Mouse (Mus musculus) kidney, embryonic 14.5 days (tissue): ENCODE data around the gene Safb. TPM values are rescaled to one million over a fixed set of nuclear protein-coding genes. Genes with fewer than 3 reads are reported as not detected.

ENCODE experiments used
- ATAC-seq: fragments of 200-750 bp; cut with Nextera tagmentation; 2 replicates; pipeline ENCODE4 v1.8.0; 2017; ENCODE audit warnings: moderate number of reproducible peaks, mild to moderate bottlenecking, moderate TSS enrichment, moderate library complexity; ENCODE audit not compliant: low FRiP score, low TSS enrichment
- H3K27ac ChIP-seq: fragments of 300-500 bp; sonication (generic); 2 replicates; pipeline ENCODE4 v1.5.1; 2014; ENCODE audit warnings: low read depth, mild to moderate bottlenecking, low read length, moderate library complexity, mixed read lengths
- H3K27me3 ChIP-seq: fragments of 300-500 bp; sonication (generic); 2 replicates; pipeline ENCODE4 v1.6.1; 2014; ENCODE audit warnings: mild to moderate bottlenecking, low read length; ENCODE audit not compliant: control insufficient read depth, insufficient read depth
- H3K36me3 ChIP-seq: fragments of 300-500 bp; sonication (generic); 2 replicates; pipeline ENCODE4 v1.6.1; 2014; ENCODE audit warnings: low read length, mixed read lengths; ENCODE audit not compliant: control insufficient read depth, insufficient read depth
- H3K4me1 ChIP-seq: fragments of 300-500 bp; sonication (generic); 2 replicates; pipeline ENCODE4 v1.6.1; 2014; ENCODE audit warnings: low read length, mixed read lengths; ENCODE audit not compliant: control insufficient read depth, insufficient read depth
- H3K4me2 ChIP-seq: fragments of 300-500 bp; sonication (generic); replicated peaks from 2 replicates; pipeline ENCODE4 v1.6.1; 2014; ENCODE audit warnings: low read depth, mild to moderate bottlenecking, low read length
- H3K4me3 ChIP-seq: fragments of 300-500 bp; sonication (generic); 2 replicates; pipeline ENCODE4 v1.5.1; 2014; ENCODE audit warnings: mild to moderate bottlenecking, low read length
- H3K9ac ChIP-seq: fragments of 300-500 bp; sonication (generic); 2 replicates; pipeline ENCODE4 v1.6.1; 2014; ENCODE audit warnings: low read depth, mild to moderate bottlenecking, low read length, moderate library complexity
- H3K9me3 ChIP-seq: fragments of 300-500 bp; sonication (generic); 2 replicates; pipeline ENCODE4 v1.6.1; 2016; ENCODE audit warnings: low read length; ENCODE audit not compliant: control insufficient read depth
- WGBS: fragments of 180-500 bp; shearing (Covaris S2); extraction: QIAGEN DNeasy Blood & Tissue Kit; methylation state at CpG from one replicate; pipeline ENCODE4 v1.1.7; 2014; 5-methylcytosine and 5-hydroxymethylcytosine counted together
- polyA plus RNA-seq: library from polyadenylated mRNA; unstranded; fragments of >200 nt; fragmentation: Nextera tagmentation; extraction: Ambion mirVana; gene quantifications from 2 replicates; pipeline ENCODE4 v1.2.1, GENCODE M21; 2014

Safb gene
- polyA plus RNA-seq, 1 experiment from 2014 or later = 102 TPM

DNA sequence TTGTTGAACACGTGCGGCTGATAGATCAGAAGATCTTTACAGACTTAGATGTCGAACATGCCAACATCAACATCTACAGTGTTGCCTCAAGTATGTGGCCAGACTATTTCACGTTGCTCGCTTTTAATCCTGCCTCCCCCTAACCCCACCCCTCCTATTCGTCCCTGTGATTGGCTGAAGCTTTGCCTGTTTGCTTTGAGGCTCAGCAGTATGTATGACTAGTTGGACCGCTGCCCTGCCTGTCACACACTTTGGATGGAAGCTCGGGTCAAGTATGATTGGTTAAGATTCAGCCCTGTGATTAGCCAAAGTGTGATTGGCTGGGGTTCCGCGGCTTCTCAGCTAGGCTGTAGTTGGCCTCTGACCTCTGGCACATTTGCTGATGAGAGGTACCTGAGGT lies 67.2 kb downstream of the Safb start:
- H3K9ac ChIP-seq = no peak overlapping the region
- H3K27me3 ChIP-seq = no peaks in the 10 kb centered on the region
- H3K36me3 ChIP-seq = no peaks in the 10 kb centered on the region
- H3K4me1 ChIP-seq = no peaks in the 10 kb centered on the region
- no peak overlapping the region for H3K4me3 ChIP-seq
- H3K9me3 ChIP-seq = no peaks in the 10 kb centered on the region
- no peak overlapping the region for H3K27ac ChIP-seq
- peak overlapping the region; percentile 25; the same call in 1 of the 2 replicates for H3K4me2 ChIP-seq
- 17% methylated on average over 10 of the region's 10 CpGs for WGBS
- peak; percentile 48; the same call in 1 of the 2 replicates for ATAC-seq

DNA sequence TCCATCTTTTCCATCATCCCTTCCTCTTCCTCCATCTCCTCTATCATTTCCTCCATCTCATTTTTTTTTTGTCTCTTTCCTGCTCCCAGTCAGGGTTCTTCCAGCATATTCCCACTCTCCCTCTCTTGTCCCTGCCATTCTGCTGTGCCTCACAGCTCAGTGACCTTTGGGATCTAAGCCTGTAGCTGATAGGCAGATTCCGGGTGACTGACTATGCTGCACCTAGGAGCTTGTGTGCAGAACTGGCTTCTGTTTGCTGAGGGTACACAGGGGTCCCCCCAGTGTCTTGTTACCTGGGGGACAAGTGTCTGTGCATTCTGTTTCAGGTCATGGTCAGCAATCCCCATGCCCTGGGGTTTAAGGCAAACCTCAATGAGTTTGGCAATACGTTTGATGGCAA lies 70.1 kb downstream of the Safb start:
- no peak overlapping the region for H3K9ac ChIP-seq
- no peaks in the 10 kb centered on the region for H3K4me1 ChIP-seq
- no peaks in the 10 kb centered on the region for H3K36me3 ChIP-seq
- WGBS = 53% methylated on average over 2 of the region's 2 CpGs
- H3K9me3 ChIP-seq = no peaks in the 10 kb centered on the region
- H3K27me3 ChIP-seq = no peaks in the 10 kb centered on the region
- H3K27ac ChIP-seq = no peak overlapping the region
- H3K4me2 ChIP-seq = no peak overlapping the region
- ATAC-seq = no peak
- H3K4me3 ChIP-seq = no peak overlapping the region

DNA sequence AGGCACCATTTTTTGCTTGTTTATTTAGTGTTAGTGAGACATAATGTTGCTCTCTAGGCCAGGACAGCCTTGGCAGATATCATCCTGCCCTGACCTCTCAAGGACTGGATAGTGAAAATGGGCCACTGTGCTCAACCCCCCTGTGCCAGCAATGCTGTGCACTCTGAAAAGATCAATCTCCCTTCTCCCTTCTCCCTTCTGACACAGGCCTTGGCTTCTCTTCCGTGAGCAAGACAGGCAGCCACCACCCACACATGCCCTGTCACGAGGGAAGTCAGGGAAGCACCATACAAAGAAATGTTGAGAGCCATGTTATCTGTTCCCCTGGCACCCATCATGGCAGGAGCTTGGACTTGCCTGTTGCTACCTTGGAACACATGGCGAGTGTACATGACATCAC lies 70.7 kb downstream of the Safb start:
- Histone ChIP-seq H3K36me3 (no peaks in the 10 kb centered on the region), H3K9ac (no peak overlapping the region), H3K27me3 (no peaks in the 10 kb centered on the region), H3K4me3 (no peak overlapping the region), H3K4me1 (no peaks in the 10 kb centered on the region), H3K4me2 (no peak overlapping the region), H3K9me3 (no peaks in the 10 kb centered on the region), H3K27ac (no peak overlapping the region)
- no peak for ATAC-seq
- WGBS = 80% methylated on average over 3 of the region's 3 CpGs

Other genes starting within 250 kb of the Safb start
- 115 and 122 TPM in 2 replicates for gene Ptprs, start 108.3 kb upstream of the Safb start, polyA plus RNA-seq
- not detected in 2 replicates for gene Znrf4, start 72.4 kb upstream of the Safb start, polyA plus RNA-seq
- 1.6 and 1.8 TPM in 2 replicates for gene Gm20219, start 30.4 kb upstream of the Safb start, polyA plus RNA-seq
- 53.0 and 72.3 TPM in 2 replicates for gene Safb2, start 240 bp upstream of the Safb start, polyA plus RNA-seq
- gene 2410015M20Rik, start 24.9 kb downstream of the Safb start, polyA plus RNA-seq = 234 and 245 TPM in 2 replicates
- 2,148 and 2,776 TPM in 2 replicates for gene Rpl36, start 28.6 kb downstream of the Safb start, polyA plus RNA-seq
- gene Lonp1, start 42.1 kb downstream of the Safb start, polyA plus RNA-seq = 45.9 and 63.2 TPM in 2 replicates
- 1.2 and 1.3 TPM in 2 replicates for gene Catsperd, start 43.3 kb downstream of the Safb start, polyA plus RNA-seq
- gene Ranbp3, start 88.5 kb downstream of the Safb start, polyA plus RNA-seq = 80.7 and 107 TPM in 2 replicates
- gene Ndufa11, start 132.9 kb downstream of the Safb start, polyA plus RNA-seq = 447 and 572 TPM in 2 replicates
- 17.6 and 23.6 TPM in 2 replicates for gene Vmac, start 133.2 kb downstream of the Safb start, polyA plus RNA-seq
- 9.5 and 12.9 TPM in 2 replicates for gene Nrtn, start 172.7 kb downstream of the Safb start, polyA plus RNA-seq
- gene Dus3l, start 179.9 kb downstream of the Safb start, polyA plus RNA-seq = 37.8 and 48.0 TPM in 2 replicates
- gene Prr22, start 185.4 kb downstream of the Safb start, polyA plus RNA-seq = 1.7 and 2.3 TPM in 2 replicates
- 2.3 and 3.9 TPM in 2 replicates for gene Rfx2, start 246.2 kb downstream of the Safb start, polyA plus RNA-seq